Mouse (Mus musculus): Measurements from ENCODE around the gene Clstn1. TPM values are rescaled to one million over a fixed set of nuclear protein-coding genes. Genes with fewer than 3 reads are reported as not detected.
A peak's percentile ranks its signal among the peaks of the same experiment; 100 is the strongest.

The Clstn1 gene
- polyA plus RNA-seq, 1 experiment: 1.4 TPM

DNA sequence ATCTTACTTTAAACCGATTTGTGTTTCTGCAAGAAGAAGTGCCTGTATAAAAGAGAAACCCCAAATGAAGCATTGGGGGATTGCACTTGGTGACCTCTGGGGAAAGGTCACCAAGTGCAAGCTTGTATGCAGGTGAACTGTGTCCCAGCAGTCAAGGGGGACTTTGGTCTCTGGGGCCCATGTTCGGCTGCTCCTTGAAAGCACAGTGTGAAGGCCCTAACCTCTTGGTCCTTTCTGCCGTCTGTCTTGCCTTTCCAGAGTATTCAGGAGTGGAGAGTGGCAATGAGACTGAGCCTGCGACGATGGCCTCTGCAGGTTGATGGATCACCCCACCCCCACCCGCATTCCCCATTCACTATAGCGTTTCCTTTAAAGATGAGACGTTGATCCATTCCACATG, 55.1 kb downstream of the Clstn1 start:
- Histone ChIP-seq H3K4me1 (ENCODE audit: control insufficient read depth, insufficient read depth, low read length) (peaks cover 25% of the 10 kb centered on the region), H3K27ac (ENCODE audit: insufficient read depth, low read depth, low read length) (no peak overlapping the region), H3K4me3 (ENCODE audit: insufficient read depth, low read length) (no peak overlapping the region)
- TF ChIP-seq POLR2A (IDR thresholded peaks at IDR 0.05; ENCODE audit: borderline replicate concordance, low read depth, low read length): no peak
- no peak for TF ChIP-seq CTCF (IDR thresholded peaks at IDR 0.05; ENCODE audit: low read depth, low read length)

DNA sequence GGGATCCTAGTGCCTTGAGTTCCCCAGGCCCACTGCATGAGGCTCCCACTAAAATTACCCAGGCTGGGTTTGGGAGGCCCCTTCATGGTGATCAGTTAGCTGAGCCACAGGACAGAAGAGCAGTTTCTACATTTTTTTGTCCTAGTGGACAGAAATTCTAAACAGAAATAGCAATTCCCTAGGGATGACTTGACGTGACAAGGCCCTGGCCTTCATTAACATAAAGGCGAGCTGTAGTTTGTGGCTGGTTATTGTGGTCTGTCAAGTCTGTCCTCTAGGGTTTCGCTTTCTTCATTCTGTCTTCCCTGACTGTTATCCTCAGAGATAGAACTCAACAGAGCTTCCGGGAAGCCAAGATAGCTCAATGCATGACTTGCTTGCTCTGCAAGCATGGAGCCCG, 55.7 kb downstream of the Clstn1 start:
- H3K27ac ChIP-seq (ENCODE audit: insufficient read depth, low read depth, low read length): no peak overlapping the region
- H3K4me3 ChIP-seq (ENCODE audit: insufficient read depth, low read length): no peak overlapping the region
- TF ChIP-seq POLR2A (IDR thresholded peaks at IDR 0.05; ENCODE audit: borderline replicate concordance, low read depth, low read length) (no peak), CTCF (IDR thresholded peaks at IDR 0.05; ENCODE audit: low read depth, low read length) (no peak)
- peaks cover 19% of the 10 kb centered on the region for H3K4me1 ChIP-seq (ENCODE audit: control insufficient read depth, insufficient read depth, low read length)

DNA sequence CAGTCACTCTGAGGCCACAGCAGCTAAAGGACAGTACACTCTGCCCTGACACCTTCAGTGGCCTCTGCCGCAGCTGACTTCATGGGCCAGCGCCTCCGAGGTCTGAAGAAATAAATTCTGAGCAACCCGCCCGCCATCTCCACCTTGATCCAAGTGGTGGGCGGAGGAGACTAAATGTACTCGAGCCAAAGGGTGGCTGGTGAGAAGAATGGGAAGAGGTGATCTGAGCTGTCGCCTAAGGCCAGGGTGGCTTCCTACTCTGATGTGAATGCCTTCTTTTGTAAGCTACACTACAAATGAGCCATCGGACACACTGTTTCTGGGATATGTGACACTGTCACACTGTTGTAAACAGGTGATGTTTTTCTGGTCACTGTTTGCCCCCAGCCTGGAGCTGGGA, 59.5 kb downstream of the Clstn1 start:
- H3K4me1 ChIP-seq (ENCODE audit: control insufficient read depth, insufficient read depth, low read length): peaks cover 7% of the 10 kb centered on the region
- no peak overlapping the region for H3K27ac ChIP-seq (ENCODE audit: insufficient read depth, low read depth, low read length)
- no peak overlapping the region for H3K4me3 ChIP-seq (ENCODE audit: insufficient read depth, low read length)
- TF ChIP-seq POLR2A (IDR thresholded peaks at IDR 0.05; ENCODE audit: borderline replicate concordance, low read depth, low read length): no peak
- TF ChIP-seq CTCF (IDR thresholded peaks at IDR 0.05; ENCODE audit: low read depth, low read length): no peak

DNA sequence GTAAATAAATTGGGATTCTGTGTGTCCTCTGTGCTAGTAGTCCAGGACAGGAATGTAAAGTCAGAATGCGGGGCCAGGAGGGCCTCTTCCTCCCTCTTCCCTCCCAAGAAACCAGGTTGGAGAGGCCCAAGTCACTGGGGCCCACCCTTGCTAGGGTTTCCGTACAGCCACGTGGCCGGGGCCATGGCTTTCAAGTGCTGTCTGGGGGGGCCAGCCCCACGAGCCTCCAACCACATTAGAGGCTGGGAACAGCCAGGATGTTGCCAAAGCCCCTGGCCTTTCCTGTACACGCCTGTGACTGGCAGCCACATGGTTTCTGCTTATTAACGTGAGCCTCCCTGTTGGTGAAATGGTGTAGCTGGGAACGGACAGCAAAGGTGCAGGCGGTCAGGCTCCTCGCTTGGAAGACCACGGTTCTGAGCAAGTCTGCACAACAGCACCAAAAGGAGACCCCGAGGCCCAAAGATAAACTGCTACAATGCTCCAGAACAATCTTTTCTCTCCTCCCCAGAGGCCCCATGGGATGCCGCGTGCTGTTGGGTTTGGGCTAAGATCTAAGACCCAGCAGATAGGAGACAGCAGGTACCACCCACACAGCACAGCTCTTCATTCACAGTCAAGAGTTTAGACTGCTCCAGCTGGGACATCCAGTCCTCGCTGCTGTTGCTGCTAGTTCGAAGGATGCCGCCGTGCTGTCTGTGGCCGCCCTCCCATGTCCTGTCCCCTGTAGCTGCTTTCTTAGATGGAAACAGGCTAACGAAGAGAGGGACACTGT, 62.0 kb downstream of the Clstn1 start:
- Histone ChIP-seq H3K4me3 (ENCODE audit: insufficient read depth, low read length) (no peak overlapping the region), H3K4me1 (ENCODE audit: control insufficient read depth, insufficient read depth, low read length) (no peaks in the 10 kb centered on the region), H3K27ac (ENCODE audit: insufficient read depth, low read depth, low read length) (no peak overlapping the region)
- TF ChIP-seq POLR2A (IDR thresholded peaks at IDR 0.05; ENCODE audit: borderline replicate concordance, low read depth, low read length) (no peak), CTCF (IDR thresholded peaks at IDR 0.05; ENCODE audit: low read depth, low read length) (no peak)

DNA sequence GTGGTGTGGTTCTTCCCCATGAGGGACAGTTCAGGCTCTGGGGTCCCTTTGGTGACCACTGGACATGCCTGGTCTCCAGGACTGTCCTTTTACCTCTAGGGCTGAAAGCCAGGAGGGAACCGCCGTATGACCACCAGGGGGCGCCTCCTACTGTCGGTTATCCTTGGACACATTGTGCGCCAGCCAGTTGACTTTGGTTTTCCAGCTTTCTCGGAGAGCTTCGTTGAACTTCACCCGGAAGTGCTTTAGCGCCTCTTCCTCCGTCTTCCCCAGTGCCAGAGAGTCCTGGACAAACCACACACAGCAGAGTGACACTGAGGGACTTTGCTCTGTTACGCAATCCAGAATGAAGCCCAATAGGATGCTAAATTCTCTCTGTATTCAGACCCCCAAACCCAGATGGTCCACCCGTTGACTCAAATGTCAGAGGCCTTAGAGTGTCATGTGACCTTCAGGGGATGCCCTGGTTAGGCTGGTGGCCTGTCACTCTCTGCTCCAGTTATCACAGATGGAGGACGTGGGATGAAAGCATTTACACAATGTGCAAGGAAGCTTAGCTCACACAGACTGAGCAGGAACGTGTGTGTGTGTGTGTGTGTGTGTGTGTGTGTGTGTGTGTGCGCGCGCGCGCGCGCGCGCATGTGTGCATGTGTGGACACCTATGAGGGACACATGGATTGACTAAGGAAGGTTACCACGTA, 64.4 kb downstream of the Clstn1 start:
- TF ChIP-seq POLR2A (IDR thresholded peaks at IDR 0.05; ENCODE audit: borderline replicate concordance, low read depth, low read length): no peak
- TF ChIP-seq CTCF (IDR thresholded peaks at IDR 0.05; ENCODE audit: low read depth, low read length): peak; percentile 96
- H3K27ac ChIP-seq (ENCODE audit: insufficient read depth, low read depth, low read length): no peak overlapping the region
- H3K4me1 ChIP-seq (ENCODE audit: control insufficient read depth, insufficient read depth, low read length): no peaks in the 10 kb centered on the region
- no peak overlapping the region for H3K4me3 ChIP-seq (ENCODE audit: insufficient read depth, low read length)

DNA sequence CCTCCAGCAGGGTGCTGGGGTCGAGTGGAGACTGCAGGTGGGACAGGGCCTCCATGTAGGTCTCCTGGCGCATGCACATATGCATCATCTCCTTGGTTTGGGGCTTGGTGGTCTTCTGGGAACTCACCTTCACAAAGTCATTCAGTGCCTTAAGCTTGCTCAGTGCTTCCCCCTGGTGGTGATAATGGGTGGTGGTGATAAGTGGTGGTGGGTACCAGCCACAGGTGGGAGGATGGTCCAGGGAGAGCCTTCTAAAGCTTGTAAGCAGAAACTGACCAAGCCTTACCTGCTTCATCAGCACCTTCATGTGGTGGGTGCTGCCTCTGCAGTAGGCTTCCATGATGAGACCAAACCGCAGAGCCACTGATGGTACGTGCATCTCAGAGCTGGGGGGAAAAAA, 68.0 kb downstream of the Clstn1 start:
- no peak overlapping the region for H3K27ac ChIP-seq (ENCODE audit: insufficient read depth, low read depth, low read length)
- no peaks in the 10 kb centered on the region for H3K4me1 ChIP-seq (ENCODE audit: control insufficient read depth, insufficient read depth, low read length)
- no peak overlapping the region for H3K4me3 ChIP-seq (ENCODE audit: insufficient read depth, low read length)
- no peak for TF ChIP-seq POLR2A (IDR thresholded peaks at IDR 0.05; ENCODE audit: borderline replicate concordance, low read depth, low read length)
- peak; percentile 82 for TF ChIP-seq CTCF (IDR thresholded peaks at IDR 0.05; ENCODE audit: low read depth, low read length)

DNA sequence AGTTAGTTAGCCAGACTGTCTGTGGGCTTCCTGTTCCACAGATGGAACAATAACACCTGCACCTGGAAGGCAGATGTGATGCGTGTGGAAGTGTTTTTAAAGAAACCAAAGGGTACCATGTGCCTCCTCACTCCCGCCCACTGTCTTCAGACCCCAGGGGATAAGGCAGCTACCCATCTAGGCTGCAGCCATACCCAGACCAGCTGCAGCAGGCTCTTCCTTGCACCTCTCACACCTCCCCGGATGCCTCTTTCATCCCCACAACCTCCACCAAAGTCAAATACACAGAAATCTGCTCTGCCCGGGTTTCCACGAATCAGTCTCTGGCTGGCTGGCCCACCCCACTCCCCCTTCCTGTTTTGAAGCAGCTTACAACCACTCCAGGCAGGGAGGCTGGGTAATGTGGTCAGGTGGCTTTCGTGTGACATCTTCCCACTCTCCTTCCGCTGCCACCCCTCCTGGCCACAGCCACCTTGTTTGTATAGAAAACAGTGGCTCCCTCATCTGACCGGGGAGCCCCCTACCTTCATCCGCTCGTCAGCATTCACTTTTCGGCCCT, 71.7 kb downstream of the Clstn1 start:
- Histone ChIP-seq H3K27ac (ENCODE audit: insufficient read depth, low read depth, low read length) (no peak overlapping the region), H3K4me1 (ENCODE audit: control insufficient read depth, insufficient read depth, low read length) (peaks cover 4% of the 10 kb centered on the region), H3K4me3 (ENCODE audit: insufficient read depth, low read length) (no peak overlapping the region)
- TF ChIP-seq CTCF (IDR thresholded peaks at IDR 0.05; ENCODE audit: low read depth, low read length) (no peak), POLR2A (IDR thresholded peaks at IDR 0.05; ENCODE audit: borderline replicate concordance, low read depth, low read length) (no peak)

DNA sequence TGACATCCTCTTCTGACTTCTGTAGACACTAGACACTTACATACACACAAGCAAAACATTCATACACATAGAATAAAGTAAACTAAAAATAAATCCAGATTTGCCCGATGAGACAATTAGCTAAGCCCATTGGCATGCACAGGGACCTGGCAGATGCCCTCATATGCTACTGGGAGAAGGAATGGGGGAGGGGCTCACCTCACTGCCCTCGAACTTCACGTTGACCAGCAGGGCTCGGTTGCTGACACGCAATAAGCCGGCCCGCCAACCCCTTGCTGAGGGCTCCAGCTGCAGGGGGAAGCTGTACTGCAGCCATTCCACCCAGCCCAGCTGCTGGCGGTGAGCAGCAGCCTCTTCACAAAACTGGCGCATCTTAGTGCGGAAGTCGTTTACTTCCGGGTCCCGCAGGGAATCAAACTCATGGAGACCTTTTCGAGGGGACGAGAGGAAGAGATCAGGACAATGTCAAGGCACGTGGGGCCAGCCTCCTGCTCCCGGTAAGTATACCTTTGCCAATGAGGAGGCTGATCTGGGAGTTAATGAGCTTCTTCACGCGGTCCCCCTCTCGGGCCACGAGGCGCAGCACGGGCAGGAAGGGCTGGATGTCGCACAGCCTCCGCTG, 73.3 kb downstream of the Clstn1 start:
- no peak overlapping the region for H3K27ac ChIP-seq (ENCODE audit: insufficient read depth, low read depth, low read length)
- H3K4me1 ChIP-seq (ENCODE audit: control insufficient read depth, insufficient read depth, low read length): peaks cover 12% of the 10 kb centered on the region
- no peak for TF ChIP-seq CTCF (IDR thresholded peaks at IDR 0.05; ENCODE audit: low read depth, low read length)
- no peak for TF ChIP-seq POLR2A (IDR thresholded peaks at IDR 0.05; ENCODE audit: borderline replicate concordance, low read depth, low read length)
- no peak overlapping the region for H3K4me3 ChIP-seq (ENCODE audit: insufficient read depth, low read length)

DNA sequence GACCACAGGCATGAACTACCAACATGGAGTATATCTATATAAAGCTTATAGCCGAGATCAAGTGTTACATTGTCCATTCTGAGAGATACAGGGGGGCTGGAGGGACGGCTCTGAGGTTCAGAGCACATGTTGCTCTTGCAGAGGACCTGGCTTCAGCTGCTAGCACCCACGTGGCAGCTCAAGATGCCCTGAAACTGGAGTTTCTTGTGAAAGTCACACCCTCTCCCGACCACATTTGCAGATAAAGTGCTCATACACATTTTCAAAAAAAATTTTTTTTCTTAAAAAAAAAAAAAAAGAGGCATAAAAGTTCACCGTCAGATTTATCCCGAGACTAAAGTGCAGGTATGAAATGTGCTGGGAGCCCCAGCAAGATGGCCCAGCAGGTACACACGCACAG, 74.3 kb downstream of the Clstn1 start:
- TF ChIP-seq CTCF (IDR thresholded peaks at IDR 0.05; ENCODE audit: low read depth, low read length) (no peak), POLR2A (IDR thresholded peaks at IDR 0.05; ENCODE audit: borderline replicate concordance, low read depth, low read length) (no peak)
- Histone ChIP-seq H3K4me1 (ENCODE audit: control insufficient read depth, insufficient read depth, low read length) (peaks cover 20% of the 10 kb centered on the region), H3K4me3 (ENCODE audit: insufficient read depth, low read length) (no peak overlapping the region), H3K27ac (ENCODE audit: insufficient read depth, low read depth, low read length) (no peak overlapping the region)
